Mouse (Mus musculus) heart, postnatal 14 days (tissue): ENCODE data around the gene Prkaa1. TPM values are rescaled to one million over a fixed set of nuclear protein-coding genes. Genes with fewer than 3 reads are reported as not detected.

Experiments used
- DNase-seq, 2 experiments: peaks; one replicate each; pipeline ENCODE4 v3.0.0; 2021 to 2022
- intact Hi-C: fragments of 180-260 bp; cut with DNase I; formaldehyde crosslinking; loops from one replicate; pipeline ENCODE4 v1.15.1; 2025
- total RNA-seq, 2 experiments: library from RNA; stranded (reverse); gene quantifications; 2 replicates each; pipeline ENCODE4 v1.2.3; 2021

Gene Prkaa1
- total RNA-seq, 2 experiments from 2014 or later, result 14.0 to 15.7 TPM

GRCm38 (mm10) chr15:5155093-5155492 lies 11.4 kb downstream of the Prkaa1 start:
- intact Hi-C loops, result no loop called here
- DNase-seq, result no peak

- no peak for DNase-seq
- intact Hi-C loops, result no loop called here
Observed at GRCm38 (mm10) chr15:5156355-5156754, 12.7 kb downstream of the Prkaa1 start.

GRCm38 (mm10) chr15:5157386-5157785 lies 13.7 kb downstream of the Prkaa1 start:
- intact Hi-C loops, result no loop called here
- DNase-seq, result no peak

- peak; percentile 31 to 50 for DNase-seq
- intact Hi-C loops, result no loop called here
Observed at GRCm38 (mm10) chr15:5158827-5159226, 15.2 kb downstream of the Prkaa1 start.

- intact Hi-C loops, result no loop called here
- no peak for DNase-seq
Observed at GRCm38 (mm10) chr15:5165121-5165773, 21.6 kb downstream of the Prkaa1 start.

- DNase-seq, result no peak
- intact Hi-C loops, result no loop called here
Observed at GRCm38 (mm10) chr15:5173217-5173820, 29.7 kb downstream of the Prkaa1 start.

- DNase-seq, result peak in 1 of 2 experiments; percentile 12
- intact Hi-C loops, result loop anchor here (5.0 kb wide), 1 partner anchor 42 kb away; the partner anchor contains the start of gene Prkaa1
Observed at GRCm38 (mm10) chr15:5184668-5185330, 41.1 kb downstream of the Prkaa1 start.

GRCm38 (mm10) chr15:5185366-5186292 lies 42.0 kb downstream of the Prkaa1 start, which contains the start of gene Ttc33:
Gene Ttc33, plus strand, starts transcription at chr15:5185525.
- intact Hi-C loops, result loop anchor here (5.0 kb wide), 1 partner anchor 43 kb away; the partner anchor contains the start of gene Prkaa1
- DNase-seq, result peak; percentile 71 to 81

GRCm38 (mm10) chr15:5186293-5186675 lies 42.6 kb downstream of the Prkaa1 start:
- DNase-seq, result no peak
- intact Hi-C loops, result loop anchor here (5.0 kb wide), 1 partner anchor 44 kb away; the partner anchor contains the start of gene Prkaa1

GRCm38 (mm10) chr15:5187116-5187515 lies 43.5 kb downstream of the Prkaa1 start:
- no peak for DNase-seq
- intact Hi-C loops, result loop anchor here (5.0 kb wide), 1 partner anchor 45 kb away; the partner anchor contains the start of gene Prkaa1

- no peak for DNase-seq
- intact Hi-C loops, result loop anchor here (5.0 kb wide), 1 partner anchor 46 kb away; the partner anchor contains the start of gene Prkaa1
Observed at GRCm38 (mm10) chr15:5188029-5188428, 44.4 kb downstream of the Prkaa1 start.

- DNase-seq, result peak; percentile 44
- intact Hi-C loops, result loop anchor here (5.0 kb wide), 2 partner anchors 47 to 893 kb away; partner anchors contain the start of gene Prkaa1
Observed at GRCm38 (mm10) chr15:5189504-5190093, 45.9 kb downstream of the Prkaa1 start.

GRCm38 (mm10) chr15:5193833-5194232 lies 50.2 kb downstream of the Prkaa1 start:
- intact Hi-C loops, result loop anchor here (5.0 kb wide), 1 partner anchor 888 kb away; no protein-coding TSS in a partner anchor
- DNase-seq, result peak in 1 of 2 experiments; percentile 28

- no peak for DNase-seq
- intact Hi-C loops, result loop anchor here (5.0 kb wide), 1 partner anchor 888 kb away; no protein-coding TSS in a partner anchor
Observed at GRCm38 (mm10) chr15:5194446-5194845, 50.8 kb downstream of the Prkaa1 start.

GRCm38 (mm10) chr15:5194931-5195330 lies 51.3 kb downstream of the Prkaa1 start:
- intact Hi-C loops, result loop anchor here (5.0 kb wide), 1 partner anchor 887 kb away; no protein-coding TSS in a partner anchor
- no peak for DNase-seq

GRCm38 (mm10) chr15:5195987-5196514 lies 52.4 kb downstream of the Prkaa1 start:
- intact Hi-C loops, result no loop called here
- DNase-seq, result peak; percentile 35 to 56

- intact Hi-C loops, result no loop called here
- no peak for DNase-seq
Observed at GRCm38 (mm10) chr15:5196691-5197090, 53.0 kb downstream of the Prkaa1 start.

- no peak for DNase-seq
- intact Hi-C loops, result no loop called here
Observed at GRCm38 (mm10) chr15:5205222-5205621, 61.6 kb downstream of the Prkaa1 start.

GRCm38 (mm10) chr15:5209116-5209515 lies 65.5 kb downstream of the Prkaa1 start:
- intact Hi-C loops, result no loop called here
- no peak for DNase-seq
